24 mouse cellular contexts compared by ENCODE assay signal in genomic region chr14:120211741-120212140, GRCm38 (mm10).
DNase-seq lines count a peak whose midpoint lies in the region; ATAC-seq lines count a peak whose summit lies in the region.
"Had no signal": no experiment of that assay in that cellular context is flagged by ENCODE, and none has a peak within 500 bp of the region (broad histone marks: within the 10 kb centered on the region; RNA-seq: fewer than 3 reads in every experiment).

No protein-coding gene starts in this region.

- no peaks in the 10 kb centered on the region for H3K4me1 ChIP-seq in liver, embryonic 12.5 days
- H3K4me1 ChIP-seq: forebrain, embryonic 15.5 days; hindbrain, embryonic 13.5 days; liver, embryonic 13.5 days had no signal

- peak; percentile 76 for DNase-seq in 3T3-L1 (ENCODE audit: low read depth, low spot score)
- peak; percentile 11 for DNase-seq in MN1 (ENCODE audit: low spot score)
- DNase-seq in adrenal gland, postnatal 14 days: peak; percentile 6
- DNase-seq in fibroblast of lung, adult 2 months (ENCODE audit: low read depth): peak; percentile 70
- DNase-seq in spleen, postnatal 36 days (ENCODE audit: low spot score in 2 of 2): no peak
- DNase-seq: cerebellum, adult 8-10 months; cerebellum, postnatal 25 days; gastrocnemius, postnatal 36 days; heart, adult 18-20 months; heart, postnatal 4 days; kidney, adult 8-10 months; layer of hippocampus, postnatal 36 days; left cerebral cortex, postnatal 4 days; liver, embryonic 13.5 days; lung, embryonic 14.5 days; lung, postnatal 14 days; midbrain, embryonic 14.5 days had no signal

- H3K9ac ChIP-seq in liver, embryonic 12.5 days: no peak overlapping the region
- H3K9ac ChIP-seq: forebrain, embryonic 15.5 days; hindbrain, embryonic 13.5 days; liver, embryonic 13.5 days; lung, embryonic 14.5 days had no signal

- ATAC-seq in liver, embryonic 12.5 days: no peak
- ATAC-seq: forebrain, embryonic 15.5 days; intestine, embryonic 16.5 days had no signal

- no peaks in the 10 kb centered on the region for H3K36me3 ChIP-seq in liver, embryonic 12.5 days
- H3K36me3 ChIP-seq: forebrain, embryonic 10.5 days; forebrain, embryonic 15.5 days; hindbrain, embryonic 13.5 days; liver, embryonic 13.5 days had no signal

- H3K4me3 ChIP-seq in liver, embryonic 12.5 days: no peak overlapping the region
- H3K4me3 ChIP-seq: forebrain, embryonic 10.5 days; forebrain, embryonic 15.5 days; hindbrain, embryonic 13.5 days; liver, embryonic 13.5 days had no signal

- H3K9me3 ChIP-seq in liver, embryonic 12.5 days (replicated peaks): no peaks in the 10 kb centered on the region
- H3K9me3 ChIP-seq: forebrain, embryonic 10.5 days; forebrain, embryonic 15.5 days; hindbrain, embryonic 13.5 days; liver, embryonic 13.5 days had no signal

- H3K27ac ChIP-seq in liver, embryonic 12.5 days: no peak overlapping the region
- H3K27ac ChIP-seq: forebrain, embryonic 10.5 days; forebrain, embryonic 15.5 days; hindbrain, embryonic 13.5 days; kidney, postnatal 0 days; liver, embryonic 13.5 days had no signal

- WGBS in liver, embryonic 12.5 days (ENCODE audit: insufficient replicate concordance): 66% methylated on average over 3 of the region's 3 CpGs

- H3K27me3 ChIP-seq in liver, embryonic 12.5 days (replicated peaks): no peaks in the 10 kb centered on the region
- H3K27me3 ChIP-seq: forebrain, embryonic 15.5 days; hindbrain, embryonic 13.5 days; liver, embryonic 13.5 days had no signal

- H3K4me2 ChIP-seq in liver, embryonic 12.5 days: no peak overlapping the region
- H3K4me2 ChIP-seq: forebrain, embryonic 15.5 days; heart, embryonic 11.5 days; hindbrain, embryonic 13.5 days; liver, embryonic 13.5 days; lung, embryonic 14.5 days had no signal

Comparison
In these comparisons a context has a peak if more than half of its experiments do, and no peak if none do; other contexts are left out.
1. DNase-seq: peak in 3T3-L1 (single experiment), MN1 (single experiment), adrenal gland, postnatal 14 days (single experiment) and fibroblast of lung, adult 2 months (single experiment); none in spleen, postnatal 36 days (0 of 2).